Mouse (Mus musculus): ENCODE data around the gene Numb.
"Not testable (repeated sequence)": the region's sequence is repeated elsewhere in the genome, so short reads cannot be mapped to it uniquely, and the experiment has no call there.

The Numb gene

DNA sequence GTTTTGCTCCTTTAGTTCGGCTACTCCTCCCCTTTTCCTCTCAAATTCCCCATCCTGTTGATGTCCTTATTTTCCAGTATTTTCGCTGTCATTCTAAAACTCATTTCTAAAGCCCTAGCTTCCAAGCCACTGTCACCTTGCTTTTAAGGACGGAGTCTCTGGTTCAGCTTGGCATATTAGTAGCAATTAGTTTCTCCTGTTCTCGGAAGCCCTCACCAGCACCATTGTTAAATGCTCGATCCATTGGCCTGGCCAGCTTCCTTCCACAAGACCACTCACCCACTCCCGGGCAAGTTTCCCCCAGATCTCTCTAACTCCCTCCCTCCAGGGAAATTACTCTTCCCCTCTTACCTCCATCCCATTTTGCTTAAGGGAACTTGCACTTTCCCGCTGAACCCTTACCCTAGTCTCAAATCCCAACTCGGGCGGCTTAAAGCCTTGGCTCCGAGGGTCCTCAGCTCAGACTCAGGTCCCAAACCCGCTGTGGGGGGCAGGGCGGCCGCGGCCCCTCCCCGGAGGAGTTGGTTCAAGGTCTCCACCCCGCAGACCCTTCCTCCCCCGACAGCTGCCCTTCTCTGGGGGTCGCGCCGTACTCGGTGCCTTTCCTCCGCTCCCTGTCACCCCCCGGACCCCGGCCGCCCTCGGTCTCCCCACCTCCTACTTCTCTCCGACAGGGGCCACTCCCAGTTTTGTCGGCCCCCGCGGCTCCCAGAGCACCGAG lies 853 bp downstream of the Numb start:
- DNase-seq: peak; percentile 56

DNA sequence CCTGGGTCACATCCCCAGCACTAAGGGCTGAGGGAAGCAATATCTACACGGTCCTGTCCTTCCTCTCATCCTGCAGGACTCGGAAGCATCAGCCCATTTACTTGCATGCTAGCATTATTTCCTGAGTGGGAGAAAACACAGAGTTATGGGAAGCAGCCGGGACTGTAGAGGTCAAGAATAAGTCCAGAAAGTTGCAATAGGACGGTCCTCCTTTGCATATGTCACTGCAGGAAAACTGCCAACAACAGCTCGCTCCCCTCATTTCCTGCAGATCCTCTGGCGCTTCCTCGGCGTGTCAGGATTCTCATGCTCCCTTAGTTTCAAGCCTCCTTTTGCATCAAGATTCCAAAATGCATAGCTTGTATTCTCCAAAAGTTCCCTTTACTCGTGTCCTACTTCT lies 4.8 kb downstream of the Numb start:
- DNase-seq: no peak

DNA sequence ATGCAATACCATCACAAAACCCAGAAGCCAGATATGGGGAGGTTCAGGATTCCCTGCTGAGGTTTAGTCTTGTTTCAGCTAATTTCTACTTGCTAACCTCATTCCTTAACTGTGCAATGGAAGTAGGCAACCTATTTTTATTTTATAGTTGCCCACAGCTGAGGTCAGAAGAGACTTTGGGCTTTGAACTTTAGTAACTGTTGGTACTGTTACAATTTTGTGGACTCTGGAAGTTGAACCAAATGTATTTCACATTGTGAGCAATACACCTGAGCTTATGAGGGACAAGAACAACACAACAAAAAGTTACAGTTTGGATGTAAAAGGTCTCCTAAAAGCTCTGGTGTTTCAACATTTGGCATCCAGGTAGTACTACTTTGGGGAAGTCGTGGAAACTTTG lies 6.9 kb downstream of the Numb start:
- no peak for DNase-seq

DNA sequence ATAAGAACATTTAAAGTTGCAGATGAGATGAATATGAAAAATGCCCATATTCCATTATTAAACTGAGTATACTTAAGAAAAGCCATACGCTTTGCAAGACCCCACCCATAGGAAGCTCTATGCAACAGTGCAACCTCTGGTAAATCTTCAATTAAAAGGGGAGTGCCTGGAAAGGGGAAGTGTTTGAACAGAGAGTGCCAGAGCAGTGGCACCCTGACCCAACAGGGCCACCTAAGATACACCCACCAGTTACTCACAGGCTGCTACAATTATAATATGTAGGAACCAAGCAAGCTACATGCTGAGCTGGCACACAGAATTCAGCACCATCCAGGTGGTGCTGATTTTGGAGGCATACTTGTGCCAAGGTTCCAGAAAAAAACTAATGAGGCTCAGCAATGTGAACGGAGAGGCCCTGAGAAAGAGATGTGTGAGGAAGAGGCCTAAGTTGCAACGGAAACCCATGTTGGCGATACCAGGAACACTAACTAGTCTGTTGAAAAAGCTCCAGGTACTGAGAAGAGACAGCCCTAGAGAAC lies 7.5 kb downstream of the Numb start:
- no peak for DNase-seq

- DNase-seq: no peak
Measured at GRCm38 (mm10) chr12:83910451-83910850, 11.3 kb downstream of the Numb start.

GRCm38 (mm10) chr12:83892926-83893325 lies 28.8 kb downstream of the Numb start:
- no peak for DNase-seq

- DNase-seq: no peak
Measured at GRCm38 (mm10) chr12:83891278-83891677, 30.5 kb downstream of the Numb start.

DNA sequence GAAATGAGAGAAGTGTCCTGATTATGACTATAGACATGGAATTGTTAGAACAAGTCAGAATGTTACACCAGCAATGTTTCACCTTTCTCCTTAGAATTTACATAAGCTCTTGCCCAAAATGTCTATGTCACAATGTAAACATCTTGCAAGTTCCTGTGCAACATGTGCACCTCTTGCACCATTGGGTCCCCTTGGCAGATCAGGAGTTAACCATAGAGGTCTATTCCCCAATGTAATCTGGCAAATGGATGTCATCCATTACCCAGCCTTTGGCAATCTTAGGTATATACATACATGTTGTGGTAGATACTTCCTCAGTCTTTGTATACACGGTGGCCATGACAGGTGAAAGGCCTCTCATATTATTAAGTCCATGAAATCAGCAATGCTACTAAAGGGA lies 32.6 kb downstream of the Numb start:
- no peak for DNase-seq

- no peak for DNase-seq
Measured at GRCm38 (mm10) chr12:83885516-83886285, 36.0 kb downstream of the Numb start.

DNA sequence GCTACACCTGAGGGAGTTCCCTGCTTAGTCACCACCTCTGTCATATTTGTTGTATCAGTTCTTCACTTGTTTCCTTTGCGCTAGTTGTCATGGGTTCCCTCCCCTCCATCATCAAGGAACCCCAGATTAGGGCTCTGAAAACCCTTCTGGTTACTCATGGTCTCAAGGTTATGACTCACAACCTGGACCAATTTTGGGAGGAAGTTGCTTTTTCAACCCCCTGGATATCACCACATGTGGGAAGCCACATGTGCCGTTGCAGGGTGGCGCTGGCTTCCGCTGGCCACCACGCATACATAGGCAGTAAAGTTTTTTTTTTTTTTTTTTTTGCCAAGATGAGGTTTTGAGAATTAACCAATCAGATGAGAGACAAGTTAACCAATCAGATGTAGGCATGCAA lies 36.7 kb downstream of the Numb start:
- not testable (repeated sequence) for DNase-seq

DNA sequence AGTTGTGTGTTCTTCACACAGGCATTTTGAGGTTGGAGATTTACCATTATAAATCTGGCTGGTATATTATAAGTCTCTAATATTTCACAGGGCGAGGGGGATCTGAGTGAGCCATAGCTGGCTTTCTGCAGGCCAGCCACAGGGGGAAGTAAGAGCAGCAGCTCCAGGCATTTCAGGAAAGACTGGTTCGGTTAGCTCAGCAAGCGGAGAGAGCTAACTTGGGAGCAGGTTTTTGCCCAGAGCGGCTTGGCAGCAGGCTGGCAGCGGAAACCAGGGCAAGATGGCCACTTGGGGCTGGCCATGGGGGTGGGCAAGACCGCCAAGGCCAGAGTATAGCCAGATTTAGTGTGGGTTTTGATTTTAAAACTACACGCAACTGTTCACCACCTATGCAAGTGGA lies 39.2 kb downstream of the Numb start:
- no peak for DNase-seq

GRCm38 (mm10) chr12:83882088-83882487 lies 39.6 kb downstream of the Numb start:
- no peak for DNase-seq

GRCm38 (mm10) chr12:83880913-83881312 lies 40.8 kb downstream of the Numb start:
- DNase-seq: no peak

- DNase-seq: no peak
Measured at GRCm38 (mm10) chr12:83875097-83875496, 46.6 kb downstream of the Numb start.

DNA sequence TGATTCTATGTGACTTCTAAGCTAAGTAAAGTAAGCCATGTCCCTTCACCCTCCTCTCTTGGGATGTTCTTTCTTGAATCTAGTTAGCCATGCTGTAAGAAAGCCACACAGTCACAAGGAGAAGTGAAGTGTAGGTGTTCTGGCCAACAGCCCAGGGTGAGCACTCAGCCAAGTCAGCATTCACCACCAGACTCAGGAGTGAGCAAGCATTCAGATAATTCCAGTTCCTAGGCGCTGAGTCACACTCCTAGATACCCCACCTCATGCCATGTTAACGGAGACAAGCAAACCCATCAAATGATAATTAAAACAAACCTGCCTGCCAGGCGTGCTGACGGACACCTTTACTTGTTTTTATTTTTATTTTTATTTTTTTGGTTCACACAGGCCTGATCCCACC lies 47.1 kb downstream of the Numb start:
- DNase-seq: no peak

DNA sequence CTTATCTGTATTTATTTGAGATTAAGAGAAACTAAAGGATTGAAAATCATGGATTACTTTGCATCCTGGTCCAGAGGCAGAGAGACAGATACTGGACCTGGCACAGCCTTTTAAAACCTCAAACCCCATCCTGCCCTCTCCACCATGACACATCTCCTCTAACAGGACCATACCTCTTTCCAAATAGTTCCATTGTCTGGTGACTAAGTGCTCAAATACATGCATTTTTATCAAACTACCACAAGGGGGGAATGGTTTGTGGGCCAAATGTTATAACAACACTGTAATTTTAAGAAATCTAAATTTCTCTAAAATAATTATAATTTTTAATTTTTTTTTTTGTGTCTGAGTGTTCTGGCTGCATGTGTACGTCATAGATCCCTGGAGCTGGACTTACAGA lies 57.2 kb downstream of the Numb start:
- no peak for DNase-seq

- no peak for DNase-seq
Measured at GRCm38 (mm10) chr12:83861880-83862279, 59.9 kb downstream of the Numb start.

- DNase-seq: no peak
Measured at GRCm38 (mm10) chr12:83860688-83861087, 61.0 kb downstream of the Numb start.

DNA sequence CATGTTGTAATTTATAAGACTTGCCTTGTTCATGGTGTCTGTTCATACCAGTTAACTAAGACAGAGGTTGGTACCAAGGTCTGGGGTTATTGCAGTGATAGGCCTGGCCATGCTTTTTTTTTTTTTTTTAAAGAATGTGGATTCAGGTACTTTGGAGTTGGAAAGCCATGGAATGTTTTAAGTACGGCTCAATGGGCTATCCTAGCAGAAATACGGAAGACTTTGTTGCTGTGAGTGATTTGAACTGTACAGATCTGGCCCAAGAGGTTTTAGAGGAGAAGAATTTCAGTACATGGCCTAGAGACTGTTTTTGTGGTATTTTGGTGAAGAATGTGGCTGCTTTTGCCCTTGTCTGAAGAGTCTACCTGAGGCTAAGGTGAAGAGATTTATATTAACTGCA lies 63.7 kb downstream of the Numb start:
- no peak for DNase-seq

- DNase-seq: no peak
Measured at GRCm38 (mm10) chr12:83855211-83855610, 66.5 kb downstream of the Numb start.

- no peak for DNase-seq
Measured at GRCm38 (mm10) chr12:83854281-83854680, 67.5 kb downstream of the Numb start.

GRCm38 (mm10) chr12:83852512-83853213 lies 69.1 kb downstream of the Numb start:
- no peak for DNase-seq

DNA sequence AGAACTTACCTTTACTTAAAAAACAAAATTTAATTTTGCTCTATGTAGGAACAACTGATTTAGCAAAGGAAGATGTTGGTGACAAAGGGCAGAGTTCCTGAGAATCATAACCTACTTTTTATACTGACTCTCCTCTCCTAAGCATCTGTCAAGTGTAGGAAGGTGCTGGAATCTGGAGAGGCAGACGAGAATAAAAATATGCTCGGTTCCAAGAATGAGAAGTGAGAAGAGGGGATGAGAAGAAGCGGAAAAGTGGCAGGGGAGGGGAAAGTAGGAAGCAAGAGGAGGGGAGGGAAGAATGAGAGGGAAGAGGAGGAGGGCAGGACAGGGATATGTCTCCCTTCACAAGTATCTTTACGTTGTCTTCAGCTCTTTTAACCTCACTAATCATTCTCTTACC lies 71.4 kb downstream of the Numb start:
- DNase-seq: no peak

Data from embryo, embryonic 11 days (tissue).